Mouse (Mus musculus) spleen, embryonic (tissue): ENCODE data around the gene Barhl2.

ENCODE experiments used
- CTCF ChIA-PET: fragments of 350-600 bp; sonication (Branson Sonifier 250); formaldehyde crosslinking; loops from one replicate; lab custom pipeline; 2022; lab: Charles Lee

Barhl2 gene

DNA sequence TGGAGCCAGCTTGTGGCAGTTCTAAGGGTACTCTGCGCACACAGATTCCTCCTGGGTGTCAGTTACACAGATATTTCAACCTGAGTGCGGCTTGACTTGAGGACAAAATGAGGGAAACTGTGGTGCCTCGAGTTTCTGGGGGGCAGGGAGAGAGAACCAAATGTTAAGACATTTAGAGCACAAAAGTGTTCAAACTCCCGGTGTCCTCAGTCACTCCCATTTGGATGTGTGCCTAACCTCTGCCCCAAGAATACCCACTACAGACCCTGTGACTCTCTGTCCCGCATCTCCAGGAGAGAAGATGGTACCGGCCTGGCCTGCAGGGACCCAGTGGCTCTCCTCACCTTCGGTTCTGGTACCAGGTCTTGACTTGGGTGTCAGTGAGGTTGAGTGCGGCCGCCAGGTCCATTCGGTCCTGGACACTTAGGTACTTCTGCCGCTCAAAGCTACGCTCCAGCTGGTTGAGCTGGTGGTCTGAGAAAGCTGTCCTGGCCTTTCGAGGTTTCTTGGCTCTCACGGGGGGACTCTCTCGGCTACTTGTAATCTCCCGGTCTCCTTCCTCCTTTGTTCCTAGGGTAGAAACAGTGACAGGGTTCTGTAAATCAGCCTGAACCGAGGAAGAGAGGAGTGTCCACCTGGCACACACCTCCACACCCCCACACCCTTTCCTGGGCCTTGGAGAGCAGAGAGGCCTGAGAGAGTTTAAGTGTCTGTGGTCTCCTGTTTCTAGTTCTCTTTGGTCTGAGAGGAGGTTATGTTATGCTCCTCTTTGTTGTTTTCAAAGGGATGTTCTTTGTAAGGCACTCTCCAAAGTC lies 2.7 kb downstream of the Barhl2 start:
- CTCF ChIA-PET = no interaction called here

DNA sequence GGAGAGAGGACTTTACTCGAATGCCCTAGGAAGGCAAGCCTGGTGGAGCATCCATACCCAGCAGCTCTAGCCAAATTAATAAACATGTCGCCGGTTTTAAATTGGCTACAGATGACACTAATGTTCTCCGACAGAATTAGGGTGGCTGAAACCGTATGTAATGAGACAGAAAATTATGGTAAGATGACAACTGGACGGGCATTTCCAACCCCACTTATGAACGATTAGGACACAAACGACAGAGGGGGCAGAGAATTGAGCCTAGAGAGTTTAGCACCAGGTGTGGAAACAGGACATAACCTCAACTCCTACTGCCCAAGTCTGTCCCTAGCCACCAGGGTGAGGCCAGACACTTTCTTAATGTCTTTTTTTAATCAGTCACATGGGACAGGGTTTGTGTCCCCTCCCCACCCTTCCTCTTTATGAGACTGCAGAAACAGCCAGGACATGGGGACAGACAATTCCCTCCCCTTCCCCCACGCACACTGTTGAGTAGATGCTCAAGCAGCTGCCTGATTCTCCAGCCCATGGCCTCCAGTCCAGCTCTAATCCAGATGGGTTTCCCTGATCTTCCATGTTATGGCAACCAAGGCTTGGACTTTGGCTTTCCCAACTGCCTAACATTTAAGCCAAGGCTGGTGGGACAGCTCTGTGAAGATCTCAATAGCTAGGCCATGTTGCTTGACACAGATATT lies 3.4 kb downstream of the Barhl2 start:
- CTCF ChIA-PET = no interaction called here

DNA sequence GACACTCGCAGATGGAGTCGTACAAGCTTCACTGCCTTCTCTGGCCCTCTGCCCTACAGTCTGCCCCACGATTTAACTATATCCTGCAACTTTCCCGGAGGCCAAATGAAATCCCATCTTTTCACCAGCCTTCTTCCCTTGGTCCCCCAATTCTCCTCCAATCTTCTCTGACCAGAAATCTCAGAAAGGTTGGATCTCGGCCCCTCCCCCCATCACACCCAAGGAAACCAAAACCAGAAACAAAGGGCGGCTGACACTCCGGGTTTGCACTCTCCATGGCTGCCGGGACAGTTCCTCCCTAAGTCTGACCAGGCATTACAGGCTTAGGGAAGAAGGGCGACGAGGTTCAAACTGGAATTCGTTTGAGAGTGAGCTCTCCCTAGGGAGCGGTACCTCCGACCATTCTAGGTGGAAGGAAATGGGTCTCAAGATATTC lies 4.1 kb downstream of the Barhl2 start:
- CTCF ChIA-PET = no interaction called here

DNA sequence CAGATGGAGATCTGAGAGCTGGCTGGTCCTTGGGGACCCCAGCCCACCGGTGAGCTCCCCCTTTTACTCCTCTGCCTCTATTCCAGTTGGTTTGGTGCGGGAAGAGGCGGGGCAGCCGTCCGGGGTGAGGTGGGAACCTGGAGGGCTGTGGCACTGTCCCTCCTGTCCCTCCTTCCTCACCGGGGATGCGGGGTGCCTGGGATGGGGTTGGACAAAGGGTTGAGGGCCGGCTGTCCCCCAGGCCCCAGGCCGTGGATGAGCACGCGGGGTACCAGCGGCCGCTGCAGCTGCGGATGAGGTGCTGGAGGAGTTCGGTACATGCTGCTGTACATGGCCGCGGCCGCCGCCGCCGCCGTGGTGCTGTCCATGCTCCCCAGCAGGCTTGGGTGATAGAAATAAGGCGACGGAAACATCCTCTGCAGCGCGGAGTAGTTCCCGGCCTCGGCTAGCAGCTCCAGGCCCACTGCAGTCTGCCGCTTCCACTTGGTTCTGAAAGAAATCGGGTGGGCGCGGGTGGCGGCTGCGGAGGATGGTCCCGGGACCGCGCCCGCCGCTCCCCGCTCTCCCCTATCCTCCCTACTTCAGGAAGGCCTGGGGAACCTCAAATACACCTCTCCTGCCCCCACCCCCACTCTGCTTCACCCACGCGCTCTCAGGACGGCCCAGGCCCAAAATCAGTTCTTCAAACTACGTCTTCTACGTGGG lies 4.6 kb downstream of the Barhl2 start:
- CTCF ChIA-PET = no interaction called here

DNA sequence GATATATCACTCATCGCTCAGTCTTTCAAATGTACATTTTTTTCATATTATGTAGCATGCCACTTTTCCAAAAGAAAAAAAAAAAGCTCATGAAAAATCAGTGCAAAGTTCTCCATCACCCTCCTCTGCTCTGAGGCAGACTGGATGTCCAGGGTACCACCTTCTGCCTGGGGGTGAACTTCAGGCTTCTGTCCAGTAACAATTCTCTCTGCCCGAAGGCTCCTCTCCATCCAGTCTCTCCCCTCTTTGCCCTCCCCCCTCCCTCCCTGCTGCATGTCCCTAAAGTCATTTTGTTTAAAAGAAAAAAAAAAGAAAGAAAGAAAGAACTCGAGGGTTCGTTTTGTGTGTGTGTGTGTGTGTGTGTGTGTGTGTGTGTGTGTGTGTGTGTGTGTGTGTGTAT lies 5.3 kb downstream of the Barhl2 start:
- CTCF ChIA-PET = no interaction called here

DNA sequence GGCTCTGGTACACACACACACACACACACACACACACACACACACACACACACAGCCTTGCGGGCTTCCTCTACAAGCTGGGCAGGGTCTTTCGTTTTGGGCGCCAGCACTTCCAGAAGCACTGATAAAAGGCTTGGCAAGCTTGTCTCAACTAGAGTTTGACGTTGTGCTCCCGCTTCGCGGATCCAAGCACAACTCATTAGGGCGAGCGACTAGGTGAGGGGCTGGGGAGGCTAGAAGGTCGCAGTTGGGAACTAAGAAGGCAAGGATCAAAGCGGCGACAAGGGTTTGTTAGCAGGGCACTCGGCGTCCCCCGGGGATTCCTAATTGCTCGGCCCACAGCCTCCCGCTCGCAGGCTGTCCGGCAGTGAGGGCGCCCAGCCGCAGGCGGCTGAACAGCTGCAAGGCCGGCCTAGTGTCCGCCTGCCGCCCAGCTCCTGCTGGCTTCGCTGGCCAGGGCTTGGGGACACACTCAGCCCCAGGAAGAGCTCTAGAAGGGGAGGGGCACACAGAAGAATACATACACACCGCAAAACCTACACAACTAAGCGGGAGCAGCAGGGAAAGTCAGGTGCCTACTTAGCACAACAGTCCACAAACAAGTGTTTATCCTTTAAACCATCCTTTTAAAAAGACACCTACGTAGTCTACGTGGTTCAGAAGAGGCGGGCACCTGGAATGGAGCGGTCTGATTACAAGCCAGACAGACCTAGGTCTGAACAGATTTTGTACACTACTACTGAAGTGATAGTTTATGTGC lies 6.1 kb downstream of the Barhl2 start:
- CTCF ChIA-PET = no interaction called here

DNA sequence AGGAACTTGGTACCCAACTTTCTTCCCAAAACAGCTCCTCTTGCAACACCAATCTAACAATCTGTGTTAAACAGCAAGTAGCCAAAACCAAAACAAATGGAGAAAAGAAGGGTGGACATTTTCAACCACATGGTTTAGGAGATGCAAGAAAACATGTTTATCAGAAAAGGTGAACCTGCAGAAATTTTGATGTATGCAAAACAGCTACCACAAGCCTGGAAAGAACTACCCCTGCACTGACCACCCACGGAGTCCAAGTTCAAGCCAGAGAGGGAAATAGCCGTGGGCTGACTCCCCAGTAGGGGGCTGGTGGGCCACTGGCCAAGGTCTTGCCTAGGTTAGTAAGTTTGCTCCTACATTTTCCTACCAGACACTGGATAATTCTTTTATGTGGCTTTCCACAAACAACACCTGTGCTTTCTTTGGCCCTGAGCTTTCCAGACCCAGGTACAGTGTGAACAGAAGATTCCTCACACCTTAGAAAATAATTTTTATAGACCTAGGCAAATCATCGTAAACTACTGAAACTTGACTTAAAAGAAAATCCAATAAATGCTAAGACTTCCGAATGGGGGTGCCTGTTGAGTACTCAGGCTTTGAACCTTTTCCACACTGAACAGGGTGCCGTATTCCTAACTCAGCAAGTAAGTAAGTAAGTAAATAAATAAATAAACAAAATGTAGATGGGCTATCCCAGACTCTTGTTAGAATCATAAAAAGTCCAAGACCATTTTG lies 7.4 kb downstream of the Barhl2 start:
- CTCF ChIA-PET = interaction anchor here (0.6 kb wide), 1 partner anchor 11 kb away, joined by 3 read pairs; no protein-coding TSS in a partner anchor

DNA sequence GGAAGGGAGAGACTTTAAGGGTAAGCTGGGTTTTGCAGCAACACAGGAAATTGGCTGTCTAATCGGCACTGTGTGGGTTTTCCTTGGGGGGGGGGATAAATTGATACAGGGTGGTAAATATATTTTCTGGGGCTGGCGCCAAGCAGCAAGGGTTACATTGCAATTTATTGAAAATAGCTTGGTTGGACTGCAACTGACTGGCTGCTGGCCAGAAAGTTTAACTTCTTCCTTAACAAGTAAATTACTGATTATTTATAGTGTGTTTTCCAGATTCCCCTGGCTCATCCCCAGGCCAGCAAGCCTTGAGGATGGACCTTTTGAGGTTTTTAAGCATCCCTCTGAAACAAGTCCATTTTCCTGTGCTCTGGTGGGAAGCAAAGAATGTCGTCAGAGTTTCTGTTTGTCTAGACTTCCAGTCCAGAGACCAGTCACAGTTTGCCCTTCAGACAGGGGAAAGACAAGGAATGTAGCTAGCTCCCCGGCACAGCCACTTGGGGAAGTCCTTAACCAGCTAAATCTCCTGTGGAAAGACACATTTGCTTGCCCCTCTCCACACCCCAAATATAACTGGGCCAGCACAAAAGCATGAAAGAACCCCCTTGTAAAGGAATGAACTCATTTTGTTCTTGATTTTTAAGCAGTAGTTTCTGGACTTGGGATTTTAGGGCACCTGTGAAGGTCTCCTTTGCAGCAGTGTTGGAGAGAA lies 8.1 kb downstream of the Barhl2 start:
- CTCF ChIA-PET = no interaction called here

DNA sequence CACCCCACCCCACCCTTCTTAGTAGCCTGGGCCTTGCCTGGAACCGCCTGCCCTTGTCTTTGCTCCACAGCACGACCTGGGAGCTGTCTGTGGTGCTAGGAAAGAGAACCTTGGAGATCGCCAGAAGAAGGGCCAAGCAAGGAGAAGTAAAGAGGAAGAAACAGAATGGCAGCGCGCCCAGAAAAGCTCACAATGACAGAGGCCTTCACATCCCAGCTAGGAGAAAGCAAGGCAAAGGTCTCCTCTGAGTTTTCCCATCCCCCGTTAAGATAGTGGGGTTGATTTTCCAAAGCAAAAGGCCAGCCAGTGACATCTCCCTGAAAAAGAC lies 9.2 kb downstream of the Barhl2 start:
- CTCF ChIA-PET = no interaction called here

DNA sequence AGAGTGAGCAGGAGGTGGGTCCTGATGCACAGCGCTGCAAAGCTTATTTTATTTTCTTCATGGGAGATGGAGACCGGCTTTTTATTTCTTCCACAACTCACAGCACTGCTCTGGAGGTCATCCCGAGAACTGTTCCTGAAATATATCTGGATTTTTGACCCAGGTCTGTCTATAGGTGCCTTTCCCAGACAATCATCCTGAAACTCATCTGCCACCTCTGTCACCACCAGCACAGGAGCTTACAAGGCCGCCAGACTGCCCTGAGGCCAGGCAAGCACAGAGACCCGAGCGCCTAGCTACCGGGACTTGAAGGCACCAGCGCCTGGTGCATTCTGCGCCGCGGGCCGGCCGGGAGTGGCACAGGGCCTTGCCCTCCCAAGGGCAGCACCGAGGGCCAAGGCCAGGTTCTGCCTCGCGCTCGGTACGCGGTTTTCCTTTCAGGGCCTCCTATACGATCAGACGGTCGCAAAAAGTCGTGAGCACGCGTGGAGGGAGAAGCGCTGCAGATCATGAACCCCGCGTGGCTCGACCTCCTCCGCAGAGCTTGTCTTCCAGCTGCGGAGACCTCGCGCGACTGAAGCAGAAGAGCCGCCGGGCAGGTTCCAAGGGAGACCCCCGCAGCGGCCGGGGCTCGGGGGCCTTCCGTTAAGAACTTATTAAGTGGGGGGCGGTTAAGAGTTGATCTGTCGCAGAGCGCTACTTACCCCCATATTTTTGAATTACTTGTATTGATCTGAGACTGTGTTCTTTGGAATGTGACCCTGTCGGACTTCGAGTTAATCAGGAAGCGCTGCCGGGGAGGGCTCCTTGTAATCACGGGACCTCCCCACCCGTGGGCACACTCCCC lies 9.8 kb downstream of the Barhl2 start:
- CTCF ChIA-PET = no interaction called here

DNA sequence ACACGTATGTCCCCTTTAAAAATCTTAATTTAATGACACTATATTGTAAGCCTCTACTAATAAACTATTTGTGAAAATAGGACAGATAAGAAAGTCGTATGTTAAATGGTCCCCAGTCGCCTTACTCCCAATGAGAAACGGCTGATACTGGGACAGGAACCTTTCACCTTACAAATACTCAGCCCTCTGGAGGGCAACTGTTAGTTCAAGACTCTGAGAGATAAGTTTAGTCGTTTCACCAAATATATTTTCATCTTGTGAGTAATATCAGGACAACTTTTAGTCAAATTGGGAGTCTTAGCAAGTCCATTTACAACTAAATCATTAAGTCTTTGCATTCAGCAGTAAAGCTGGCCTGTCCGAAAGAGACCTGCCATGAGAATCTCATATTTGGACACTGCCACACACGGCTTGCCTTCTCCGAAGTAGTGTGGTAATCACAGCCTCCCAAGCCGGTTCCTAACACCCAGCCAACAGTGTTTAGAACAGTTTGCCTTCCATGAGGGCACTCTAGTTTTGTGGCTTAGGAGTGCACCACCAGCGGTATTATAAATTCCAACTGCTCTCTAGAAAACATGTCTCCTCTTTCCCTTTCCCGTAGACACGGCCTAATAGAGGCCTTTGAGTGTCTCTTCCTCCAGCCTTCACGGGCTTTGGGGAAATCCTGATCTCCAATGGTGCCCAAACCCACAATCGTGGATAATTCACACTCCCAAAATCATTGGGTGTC lies 10.7 kb downstream of the Barhl2 start:
- CTCF ChIA-PET = no interaction called here

DNA sequence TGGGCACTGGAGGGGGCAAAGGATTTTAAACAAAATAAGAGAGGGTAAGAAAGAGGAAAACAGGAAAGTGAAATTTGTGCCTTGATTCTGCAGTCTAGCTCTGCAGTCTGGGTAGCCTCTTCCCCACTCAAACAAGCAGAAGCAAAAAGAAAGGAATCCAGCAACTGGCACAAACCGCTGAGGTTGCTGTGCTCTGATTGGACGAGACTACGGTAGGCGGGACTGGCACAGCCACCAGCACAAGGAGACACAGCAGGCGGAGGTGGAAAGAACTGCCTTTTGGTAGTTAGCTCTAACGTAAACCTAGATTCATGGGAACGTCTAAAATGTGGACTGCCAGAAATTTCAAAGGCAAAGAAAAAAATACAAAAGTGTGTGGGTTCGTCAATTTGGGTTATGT lies 11.4 kb downstream of the Barhl2 start:
- CTCF ChIA-PET = no interaction called here

DNA sequence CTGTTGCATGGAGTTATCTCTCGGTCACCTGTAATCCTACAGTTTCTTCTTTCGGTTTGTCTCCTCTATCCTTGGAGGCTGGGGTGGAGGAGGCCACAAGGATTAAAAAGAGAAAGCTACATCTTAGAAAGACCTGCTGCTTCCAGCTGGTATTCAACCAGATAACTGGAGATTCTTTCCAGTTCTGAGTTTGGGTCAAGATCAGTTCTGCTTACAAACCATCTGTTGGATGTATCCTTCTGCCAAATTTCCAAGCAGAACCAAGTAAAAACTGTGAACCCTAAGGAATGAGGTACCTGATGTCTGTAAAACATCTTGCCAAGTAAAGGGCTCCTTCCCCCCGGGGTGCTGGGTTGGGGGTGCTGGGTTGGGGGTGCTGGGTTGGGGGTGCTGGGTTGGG lies 12.3 kb downstream of the Barhl2 start:
- CTCF ChIA-PET = no interaction called here

DNA sequence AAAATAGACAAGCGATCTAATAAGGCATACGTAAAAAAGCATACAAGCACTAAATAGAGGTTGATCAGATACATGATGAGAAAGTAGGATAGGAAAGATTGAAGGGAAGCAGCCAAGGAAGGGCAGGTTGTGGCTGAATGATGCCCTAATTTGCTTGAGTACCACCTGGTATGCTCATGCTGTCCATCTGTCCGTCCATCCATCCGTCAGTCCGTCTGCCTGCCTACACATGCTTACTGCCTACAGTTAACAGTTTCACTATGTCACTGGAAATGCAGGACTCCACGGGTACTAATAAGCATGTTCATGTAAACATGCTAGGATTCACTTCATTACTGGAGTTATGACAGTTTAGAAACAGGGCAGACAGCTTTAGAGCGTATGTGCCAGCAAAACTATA lies 19.1 kb downstream of the Barhl2 start:
- CTCF ChIA-PET = no interaction called here

DNA sequence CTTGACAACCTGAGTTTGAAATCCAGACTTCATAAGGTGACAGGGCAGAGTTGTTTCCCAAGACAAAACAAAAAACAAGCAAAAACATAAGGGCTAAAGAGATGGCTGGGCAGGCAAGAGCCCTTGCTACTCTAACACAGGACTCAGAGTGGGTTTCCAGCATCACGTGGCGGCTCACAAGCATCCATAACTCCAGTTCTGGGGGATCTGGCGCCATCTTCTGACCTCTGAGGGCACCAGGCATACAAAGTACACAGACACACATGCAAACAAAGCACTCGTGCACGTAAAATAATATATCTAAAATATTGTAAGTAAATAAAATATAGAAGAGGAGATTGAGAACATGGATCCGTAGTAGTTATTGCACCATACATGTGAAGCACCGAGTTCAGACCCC lies 31.9 kb downstream of the Barhl2 start:
- CTCF ChIA-PET = no interaction called here

DNA sequence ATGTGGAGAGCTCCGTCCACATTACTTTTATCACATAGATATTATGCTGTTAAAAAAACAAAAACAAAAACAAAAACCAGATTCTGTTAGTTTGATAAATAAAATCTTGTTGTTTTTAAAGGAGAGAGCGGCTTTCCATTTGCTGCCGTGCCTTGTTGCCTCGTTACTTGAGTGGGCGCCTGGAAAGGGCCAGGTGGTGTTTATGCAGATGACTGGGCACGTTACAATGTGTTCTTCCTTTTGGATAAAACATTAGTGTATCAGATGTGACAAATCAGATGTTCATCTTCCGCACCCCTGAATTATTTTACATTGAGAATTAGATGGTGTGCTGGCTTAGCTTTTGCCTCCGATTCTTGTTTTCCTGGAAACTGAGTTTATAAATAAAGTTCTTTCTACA lies 37.1 kb downstream of the Barhl2 start:
- CTCF ChIA-PET = no interaction called here

DNA sequence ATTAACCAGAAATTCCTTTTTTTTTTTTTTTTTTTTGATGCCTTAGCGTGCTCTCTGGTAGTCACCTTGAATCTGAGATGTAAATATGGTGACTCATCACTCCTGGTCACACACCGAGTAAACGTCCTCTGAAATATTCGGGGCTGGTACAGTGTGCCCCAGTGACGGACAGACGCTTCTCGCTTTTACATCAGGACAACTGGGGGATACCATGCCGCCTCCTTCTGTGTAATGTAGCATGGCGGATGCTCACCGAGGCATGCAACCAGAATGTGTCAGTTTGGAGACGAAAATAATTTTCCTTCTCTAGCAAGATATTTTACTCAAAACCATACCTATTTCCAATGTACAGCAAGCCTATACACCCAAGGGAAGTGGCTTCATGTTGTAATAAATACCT lies 37.6 kb downstream of the Barhl2 start:
- CTCF ChIA-PET = no interaction called here

DNA sequence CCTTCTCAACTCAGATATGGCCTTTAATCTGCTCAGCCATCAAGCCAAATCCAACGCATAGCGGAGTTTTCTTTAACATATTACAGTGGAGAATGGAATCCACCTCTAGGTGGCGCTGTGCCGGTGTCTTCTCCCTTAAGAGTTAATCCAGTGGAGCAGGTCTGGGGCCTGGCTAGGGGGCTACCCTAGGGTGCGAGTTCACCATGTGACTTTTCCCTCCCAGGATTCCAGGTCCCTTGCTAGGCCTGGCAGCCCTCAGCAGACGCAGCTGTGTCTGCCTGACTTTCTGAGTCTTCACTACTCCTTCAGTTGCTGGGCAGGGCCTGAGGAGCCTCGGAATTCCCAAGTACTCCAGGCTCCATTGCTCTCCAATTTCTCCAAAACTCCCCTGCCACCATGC lies 40.8 kb downstream of the Barhl2 start:
- CTCF ChIA-PET = no interaction called here

DNA sequence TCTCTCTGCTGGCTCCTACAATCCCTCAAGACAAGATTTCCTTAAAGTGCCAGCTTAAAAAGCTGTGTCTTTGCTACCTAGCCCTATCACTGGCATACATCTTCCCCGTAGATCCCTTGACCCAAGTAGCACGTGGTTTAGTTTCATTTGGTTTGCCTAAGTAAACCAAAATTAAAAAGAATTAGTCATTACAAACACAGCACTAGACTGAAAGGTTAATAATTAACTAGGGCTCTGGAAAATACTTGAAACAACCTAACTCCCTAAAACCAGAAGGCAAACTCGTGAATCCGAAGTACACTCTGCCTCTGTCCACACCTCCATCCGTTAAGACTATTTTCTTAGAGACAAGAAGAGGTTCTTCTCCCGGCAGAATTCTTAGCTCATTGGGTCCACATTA lies 41.4 kb downstream of the Barhl2 start:
- CTCF ChIA-PET = no interaction called here
